Mouse (Mus musculus): Measurements from ENCODE around the gene Nfyb.

- TF ChIP-seq CTCF (IDR thresholded peaks at IDR 0.05; ENCODE audit: borderline replicate concordance, insufficient read depth, low read length) (no peak), POLR2A (IDR thresholded peaks at IDR 0.05; ENCODE audit: low read depth, low read length) (no peak)
These were observed 2.7 kb downstream of the Nfyb start for GRCm38 (mm10) chr10:82761037-82761811.

All from embryonic fibroblast, embryonic 13.5 days (primary cell).